Mouse (Mus musculus) ES-Bruce4 (cell line): ENCODE data around the gene Prcd. TPM values are rescaled to one million over a fixed set of nuclear protein-coding genes. Genes with fewer than 3 reads are reported as not detected.

Experiments used
- H3K27ac ChIP-seq: 2 replicates; pipeline ENCODE4 v1.5.1; 2012; ENCODE audit warnings: low read length, inconsistent platforms; ENCODE audit not compliant: insufficient read depth
- H3K27me3 ChIP-seq: 2 replicates; pipeline ENCODE4 v1.6.1; 2012; ENCODE audit warnings: mild to moderate bottlenecking, low read length, inconsistent platforms; ENCODE audit not compliant: control insufficient read depth, poor library complexity, insufficient read depth, severe bottlenecking
- H3K36me3 ChIP-seq: 2 replicates; pipeline ENCODE4 v1.6.1; 2012; ENCODE audit warnings: inconsistent platforms, mild to moderate bottlenecking, low read length, moderate library complexity; ENCODE audit not compliant: control insufficient read depth, poor library complexity, insufficient read depth, severe bottlenecking
- H3K4me1 ChIP-seq: one replicate; pipeline ENCODE4 v1.8.1; 2011; ENCODE audit warnings: low read length; ENCODE audit not compliant: control insufficient read depth, insufficient read depth
- H3K4me3 ChIP-seq: 2 replicates; pipeline ENCODE4 v1.5.1; 2011; ENCODE audit warnings: low read depth, mild to moderate bottlenecking, low read length
- H3K9ac ChIP-seq: 2 replicates; pipeline ENCODE4 v1.6.1; 2012; ENCODE audit warnings: low read depth, mild to moderate bottlenecking, inconsistent platforms; ENCODE audit not compliant: poor library complexity, severe bottlenecking
- H3K9me3 ChIP-seq: replicated peaks from 2 replicates; pipeline ENCODE4 v1.6.1; 2012; ENCODE audit warnings: mild to moderate bottlenecking, low read length, inconsistent platforms; ENCODE audit not compliant: control insufficient read depth, poor library complexity, insufficient read depth, severe bottlenecking
- CTCF ChIP-seq: IDR thresholded peaks from one replicate; pipeline ENCODE4 v1.8.1; 2011; ENCODE audit warnings: low read depth, low read length
- EP300 ChIP-seq: IDR thresholded peaks from 2 replicates; pipeline ENCODE4 v1.6.1; 2011; ENCODE audit warnings: low read depth, low read length; ENCODE audit not compliant: insufficient read depth
- POLR2A ChIP-seq: IDR thresholded peaks from one replicate; pipeline ENCODE4 v1.8.1; 2011; ENCODE audit warnings: low read length; ENCODE audit not compliant: insufficient read depth
- polyA plus RNA-seq: library from polyadenylated mRNA; stranded (reverse); fragments of >200 nt; gene quantifications from 2 replicates; pipeline ENCODE4 v1.2.4, GENCODE M21; 2011; ENCODE audit warnings: low read depth; ENCODE audit not compliant: missing spikeins, insufficient read depth, insufficient read length

Gene Prcd
- polyA plus RNA-seq, 1 experiment, result not detected

- Histone ChIP-seq H3K9ac (no peak overlapping the region), H3K4me1 (peaks cover 9% of the 10 kb centered on the region), H3K27ac (no peak overlapping the region), H3K27me3 (no peaks in the 10 kb centered on the region), H3K36me3 (peaks cover 49% of the 10 kb centered on the region), H3K9me3 (no peaks in the 10 kb centered on the region), H3K4me3 (no peak overlapping the region)
- TF ChIP-seq CTCF (no peak), POLR2A (no peak), EP300 (no peak)
Measured at GRCm38 (mm10) chr11:116677711-116678441, 24.5 kb downstream of the Prcd start.

- Histone ChIP-seq H3K27me3 (no peaks in the 10 kb centered on the region), H3K9ac (no peak overlapping the region), H3K36me3 (peaks cover 36% of the 10 kb centered on the region), H3K4me1 (peaks cover 6% of the 10 kb centered on the region), H3K9me3 (no peaks in the 10 kb centered on the region), H3K4me3 (no peak overlapping the region), H3K27ac (no peak overlapping the region)
- no peak for TF ChIP-seq POLR2A
- no peak for TF ChIP-seq CTCF
- TF ChIP-seq EP300, result no peak
Measured at GRCm38 (mm10) chr11:116679148-116679547, 25.8 kb downstream of the Prcd start.

DNA sequence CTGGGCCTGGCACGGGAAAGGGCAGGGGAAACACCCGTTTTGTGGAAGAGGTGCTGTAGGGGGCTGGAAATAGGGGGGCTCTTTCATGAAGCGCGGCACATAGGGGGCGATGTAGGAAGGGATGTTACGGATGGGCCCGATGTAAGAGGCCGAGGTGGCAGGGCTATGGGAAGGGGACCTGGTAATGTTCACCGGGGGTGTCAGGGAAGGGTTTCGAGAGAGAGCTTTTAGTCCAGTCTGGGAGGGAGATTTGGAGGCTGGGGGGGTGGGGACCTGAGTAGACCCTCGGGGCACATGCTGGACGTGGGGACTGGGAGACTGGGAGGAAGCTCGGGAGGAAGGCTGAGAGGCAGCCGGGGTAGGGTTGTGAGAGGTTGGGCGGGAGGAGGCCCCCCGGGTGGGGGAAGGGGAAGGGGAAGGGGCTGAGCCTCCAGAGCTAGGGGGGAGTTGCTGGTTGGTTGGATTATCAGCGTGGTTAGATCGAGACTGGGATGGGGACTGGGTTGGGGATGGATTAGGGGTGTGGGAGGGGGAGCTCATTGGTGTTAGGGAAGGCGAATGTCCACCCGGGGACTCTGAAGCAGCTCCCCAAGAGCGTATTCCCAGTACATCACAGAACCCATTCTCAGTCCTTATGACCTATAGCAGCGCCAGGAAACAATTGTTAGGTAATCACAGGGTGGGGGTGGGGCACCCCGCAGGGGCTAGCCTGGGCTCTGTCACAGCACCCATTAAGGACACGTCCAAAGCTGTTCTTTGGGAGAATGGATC lies 27.2 kb downstream of the Prcd start:
- Histone ChIP-seq H3K36me3 (peaks cover 25% of the 10 kb centered on the region), H3K9ac (no peak overlapping the region), H3K4me1 (peaks cover 4% of the 10 kb centered on the region), H3K9me3 (no peaks in the 10 kb centered on the region), H3K27ac (no peak overlapping the region), H3K4me3 (no peak overlapping the region), H3K27me3 (no peaks in the 10 kb centered on the region)
- no peak for TF ChIP-seq EP300
- no peak for TF ChIP-seq POLR2A
- no peak for TF ChIP-seq CTCF

DNA sequence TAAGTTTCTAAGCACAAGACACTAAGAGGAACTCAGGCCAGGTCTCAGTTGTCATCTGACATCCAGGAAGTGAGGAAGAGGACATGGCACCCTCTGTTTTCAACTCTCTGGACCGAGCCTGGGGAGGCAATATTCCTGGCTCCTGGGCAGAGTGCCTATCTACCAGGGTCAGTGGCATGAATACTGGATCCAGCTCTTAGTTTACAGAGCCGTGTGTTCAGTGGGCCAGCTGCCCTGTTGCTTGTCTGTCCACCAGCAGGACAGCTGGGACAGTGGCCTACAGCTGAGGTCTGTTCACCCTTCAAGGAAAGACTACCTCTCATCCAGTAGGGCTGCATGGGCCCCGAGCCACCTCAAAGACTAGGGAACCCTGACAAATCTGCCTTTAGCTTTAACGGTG lies 27.8 kb downstream of the Prcd start:
- TF ChIP-seq POLR2A, result no peak
- no peak for TF ChIP-seq CTCF
- no peak for TF ChIP-seq EP300
- Histone ChIP-seq H3K9ac (no peak overlapping the region), H3K27me3 (no peaks in the 10 kb centered on the region), H3K9me3 (no peaks in the 10 kb centered on the region), H3K4me3 (no peak overlapping the region), H3K27ac (no peak overlapping the region), H3K36me3 (peaks cover 19% of the 10 kb centered on the region), H3K4me1 (peaks cover 4% of the 10 kb centered on the region)

DNA sequence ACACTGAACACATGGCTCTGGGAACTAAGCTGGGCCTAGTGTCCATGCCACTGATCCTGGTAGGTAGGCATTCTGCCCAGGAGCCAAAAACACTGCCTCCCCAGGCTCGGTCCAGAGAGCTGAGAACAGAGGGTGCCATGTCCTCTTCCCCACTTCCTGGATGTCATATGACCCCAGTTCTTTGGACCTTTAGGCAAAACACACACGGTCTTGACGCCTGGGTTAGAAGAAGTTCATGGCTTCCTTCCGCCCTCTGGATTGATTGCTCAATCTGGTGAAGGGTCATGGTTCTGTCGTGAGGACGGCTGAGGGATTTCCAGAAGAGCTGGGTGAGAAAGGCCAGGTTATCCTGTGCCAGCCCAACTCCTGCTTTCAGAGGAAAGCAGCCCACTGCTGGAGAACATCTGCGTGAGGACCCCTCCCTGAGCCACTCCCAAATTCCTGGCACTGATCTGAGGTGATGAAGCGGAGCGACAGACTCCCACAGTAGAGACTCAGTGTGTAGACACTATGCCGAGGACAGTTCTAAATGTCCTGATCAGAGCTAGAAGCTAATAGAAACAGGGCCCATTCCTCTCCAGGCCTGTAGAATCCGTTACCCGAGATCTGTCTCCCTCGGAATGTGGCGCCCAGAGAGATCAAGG lies 29.3 kb downstream of the Prcd start:
- peaks cover 4% of the 10 kb centered on the region for H3K4me1 ChIP-seq
- H3K4me3 ChIP-seq, result no peak overlapping the region
- no peak overlapping the region for H3K9ac ChIP-seq
- H3K27ac ChIP-seq, result no peak overlapping the region
- TF ChIP-seq CTCF, result no peak
- TF ChIP-seq POLR2A, result no peak
- TF ChIP-seq EP300, result no peak
- peaks cover 7% of the 10 kb centered on the region for H3K36me3 ChIP-seq
- no peaks in the 10 kb centered on the region for H3K27me3 ChIP-seq
- no peaks in the 10 kb centered on the region for H3K9me3 ChIP-seq

GRCm38 (mm10) chr11:116683777-116684176 lies 30.4 kb downstream of the Prcd start:
- Histone ChIP-seq H3K9me3 (no peaks in the 10 kb centered on the region), H3K27ac (no peak overlapping the region), H3K27me3 (no peaks in the 10 kb centered on the region), H3K9ac (no peak overlapping the region), H3K4me3 (no peak overlapping the region), H3K36me3 (peaks cover 2% of the 10 kb centered on the region; the same call in 1 of the 2 replicates), H3K4me1 (peaks cover 4% of the 10 kb centered on the region)
- TF ChIP-seq POLR2A (no peak), EP300 (no peak), CTCF (no peak)
